Mouse (Mus musculus): ENCODE measurements around the gene Irf4. TPM values are rescaled to one million over a fixed set of nuclear protein-coding genes. Genes with fewer than 3 reads are reported as not detected.

Gene Irf4
- polyA plus RNA-seq, 1 experiment = 0.01 TPM

DNA sequence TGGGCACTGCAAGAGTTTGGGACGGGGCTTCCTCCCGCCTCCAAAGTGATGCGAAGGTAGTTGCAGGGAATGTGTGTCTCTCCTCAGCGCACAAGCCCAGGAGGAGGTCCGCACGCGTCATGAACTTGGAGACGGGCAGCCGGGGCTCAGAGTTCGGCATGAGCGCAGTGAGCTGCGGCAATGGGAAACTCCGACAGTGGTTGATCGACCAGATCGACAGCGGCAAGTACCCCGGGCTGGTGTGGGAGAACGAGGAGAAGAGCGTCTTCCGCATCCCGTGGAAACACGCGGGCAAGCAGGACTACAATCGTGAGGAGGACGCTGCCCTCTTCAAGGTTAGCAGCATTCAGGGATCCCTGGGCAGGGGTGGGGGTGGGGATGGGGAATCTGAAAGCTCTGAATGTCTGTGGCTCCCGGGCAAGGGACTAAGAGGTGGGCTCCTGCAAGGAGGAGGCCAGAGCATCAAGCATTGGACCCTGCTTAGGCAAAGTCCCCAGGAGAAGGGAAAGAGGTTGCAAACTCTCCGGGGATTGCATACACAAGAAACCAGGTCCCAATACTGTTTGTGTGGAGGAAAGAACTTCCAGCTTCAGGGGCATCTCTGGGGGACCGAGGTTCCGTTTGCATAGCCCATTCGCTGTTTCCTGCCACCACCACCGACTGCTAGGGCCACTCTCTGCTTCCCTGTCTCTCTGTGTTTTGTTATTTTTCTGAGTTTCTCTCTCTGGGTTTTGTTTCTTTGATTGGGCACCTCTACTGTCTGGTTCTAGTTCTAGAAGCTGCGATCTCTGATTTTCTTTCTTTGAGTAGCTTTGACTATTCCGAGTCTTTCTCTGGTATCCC is 1.7 kb downstream of the Irf4 start:
- H3K36me3 ChIP-seq (ENCODE audit: control insufficient read depth, insufficient read depth) = no peaks in the 10 kb centered on the region
- H3ac ChIP-seq (ENCODE audit: control insufficient read depth, insufficient read length) = no peak overlapping the region
- H3K4me2 ChIP-seq (ENCODE audit: low read depth) = no peak overlapping the region
- TF ChIP-seq USF1 (IDR thresholded peaks at IDR 0.05; ENCODE audit: low read depth) (no peak), POLR2AphosphoS2 (IDR thresholded peaks at IDR 0.05; ENCODE audit: insufficient read length, low read depth) (no peak)
- no peaks in the 10 kb centered on the region for H3K79me2 ChIP-seq (ENCODE audit: control insufficient read depth, insufficient read depth)
- no peak overlapping the region for H3K4me3 ChIP-seq
- H3K27me3 ChIP-seq (ENCODE audit: control insufficient read depth, insufficient read depth, insufficient read length) = peaks cover 40% of the 10 kb centered on the region

DNA sequence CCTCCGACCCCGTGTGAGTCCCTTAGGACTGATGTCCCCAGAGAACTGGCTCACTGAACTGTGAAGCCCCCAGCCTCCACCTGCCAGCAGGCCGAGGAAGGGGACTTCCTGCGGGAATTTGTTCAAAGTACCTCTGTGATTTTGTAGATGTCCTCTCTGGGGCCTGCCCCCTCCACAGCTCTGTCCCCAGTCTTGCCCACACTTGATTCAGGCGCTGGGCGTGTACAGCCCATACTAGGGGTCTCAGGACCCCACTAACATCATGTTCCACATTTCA is 2.2 kb downstream of the Irf4 start:
- Histone ChIP-seq H3K4me3 (no peak overlapping the region), H3ac (ENCODE audit: control insufficient read depth, insufficient read length) (no peak overlapping the region), H3K79me2 (ENCODE audit: control insufficient read depth, insufficient read depth) (no peaks in the 10 kb centered on the region), H3K4me2 (ENCODE audit: low read depth) (no peak overlapping the region), H3K27me3 (ENCODE audit: control insufficient read depth, insufficient read depth, insufficient read length) (peaks cover 40% of the 10 kb centered on the region), H3K36me3 (ENCODE audit: control insufficient read depth, insufficient read depth) (no peaks in the 10 kb centered on the region)
- no peak for TF ChIP-seq POLR2AphosphoS2 (IDR thresholded peaks at IDR 0.05; ENCODE audit: insufficient read length, low read depth)
- TF ChIP-seq MAX (IDR thresholded peaks at IDR 0.05; ENCODE audit: low read depth) = no peak
- no peak for TF ChIP-seq CEBPB (IDR thresholded peaks at IDR 0.05; ENCODE audit: insufficient read depth, poor library complexity, severe bottlenecking)
- no peak for TF ChIP-seq TCF12 (IDR thresholded peaks at IDR 0.05; ENCODE audit: insufficient read depth, poor library complexity, severe bottlenecking)
- TF ChIP-seq MYOG (IDR thresholded peaks at IDR 0.05; ENCODE audit: control insufficient read depth in 1 of 3, insufficient read depth in 1 of 3, insufficient read length in 2 of 3, low read depth in 2 of 3) = no peak
- no peak for TF ChIP-seq TCF3 (IDR thresholded peaks at IDR 0.05; ENCODE audit: insufficient read length, low read depth)
- no peak for TF ChIP-seq REST (IDR thresholded peaks at IDR 0.05; ENCODE audit: insufficient read depth, insufficient read length)
- no peak for TF ChIP-seq E2F4 (IDR thresholded peaks at IDR 0.05; ENCODE audit: insufficient read depth)
- TF ChIP-seq POLR2A (IDR thresholded peaks at IDR 0.05; ENCODE audit: insufficient read length, low read depth) = no peak
- TF ChIP-seq USF1 (IDR thresholded peaks at IDR 0.05; ENCODE audit: low read depth) = no peak
- no peak for TF ChIP-seq MYOD1 (IDR thresholded peaks at IDR 0.05; ENCODE audit: control insufficient read depth in 1 of 3, insufficient read length in 2 of 3, low read depth in 2 of 3)
- TF ChIP-seq SRF (IDR thresholded peaks at IDR 0.05; ENCODE audit: control insufficient read depth, insufficient read length, low read depth) = no peak

DNA sequence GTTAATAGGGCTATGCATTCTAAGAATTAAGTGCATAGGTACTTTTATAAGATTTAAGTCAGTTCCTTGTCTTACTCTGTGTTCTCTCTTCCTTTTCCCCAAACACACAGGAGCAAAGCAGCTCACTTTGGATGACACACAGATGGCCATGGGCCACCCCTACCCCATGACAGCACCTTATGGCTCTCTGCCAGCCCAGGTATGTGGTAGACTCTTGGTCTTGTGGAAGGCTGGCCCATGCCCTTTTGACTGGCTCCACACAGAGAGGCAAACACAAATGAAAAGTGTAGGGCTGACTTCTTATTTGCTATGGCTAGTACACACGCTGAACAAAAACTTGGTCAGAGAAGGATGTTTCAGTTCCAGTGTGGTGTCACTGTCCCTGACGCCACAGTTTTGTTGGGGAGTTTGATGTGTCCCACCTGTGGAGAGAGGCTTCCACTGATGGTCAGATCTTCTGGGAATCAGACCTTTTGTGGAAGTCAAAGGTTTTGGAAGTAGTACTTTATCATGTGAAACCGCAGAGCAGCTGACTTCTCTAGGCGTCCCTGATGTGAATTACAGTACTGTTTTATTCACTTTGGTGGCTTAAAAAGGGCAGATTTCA is 3.7 kb downstream of the Irf4 start:
- no peaks in the 10 kb centered on the region for H3K36me3 ChIP-seq (ENCODE audit: control insufficient read depth, insufficient read depth)
- no peak overlapping the region for H3K4me3 ChIP-seq
- H3ac ChIP-seq (ENCODE audit: control insufficient read depth, insufficient read length) = no peak overlapping the region
- H3K4me2 ChIP-seq (ENCODE audit: low read depth) = no peak overlapping the region
- TF ChIP-seq POLR2AphosphoS2 (IDR thresholded peaks at IDR 0.05; ENCODE audit: insufficient read length, low read depth) (no peak), TCF3 (IDR thresholded peaks at IDR 0.05; ENCODE audit: insufficient read length, low read depth) (no peak), POLR2A (IDR thresholded peaks at IDR 0.05; ENCODE audit: insufficient read length, low read depth) (no peak), MYOD1 (IDR thresholded peaks at IDR 0.05; ENCODE audit: control insufficient read depth in 1 of 3, insufficient read length in 2 of 3, low read depth in 2 of 3) (no peak), REST (IDR thresholded peaks at IDR 0.05; ENCODE audit: insufficient read depth, insufficient read length) (no peak), MYOG (IDR thresholded peaks at IDR 0.05; ENCODE audit: control insufficient read depth in 1 of 3, insufficient read depth in 1 of 3, insufficient read length in 2 of 3, low read depth in 2 of 3) (no peak), E2F4 (IDR thresholded peaks at IDR 0.05; ENCODE audit: insufficient read depth) (no peak), CEBPB (IDR thresholded peaks at IDR 0.05; ENCODE audit: insufficient read depth, poor library complexity, severe bottlenecking) (no peak), SRF (IDR thresholded peaks at IDR 0.05; ENCODE audit: control insufficient read depth, insufficient read length, low read depth) (no peak)
- H3K27me3 ChIP-seq (ENCODE audit: control insufficient read depth, insufficient read depth, insufficient read length) = peaks cover 48% of the 10 kb centered on the region
- no peaks in the 10 kb centered on the region for H3K79me2 ChIP-seq (ENCODE audit: control insufficient read depth, insufficient read depth)

DNA sequence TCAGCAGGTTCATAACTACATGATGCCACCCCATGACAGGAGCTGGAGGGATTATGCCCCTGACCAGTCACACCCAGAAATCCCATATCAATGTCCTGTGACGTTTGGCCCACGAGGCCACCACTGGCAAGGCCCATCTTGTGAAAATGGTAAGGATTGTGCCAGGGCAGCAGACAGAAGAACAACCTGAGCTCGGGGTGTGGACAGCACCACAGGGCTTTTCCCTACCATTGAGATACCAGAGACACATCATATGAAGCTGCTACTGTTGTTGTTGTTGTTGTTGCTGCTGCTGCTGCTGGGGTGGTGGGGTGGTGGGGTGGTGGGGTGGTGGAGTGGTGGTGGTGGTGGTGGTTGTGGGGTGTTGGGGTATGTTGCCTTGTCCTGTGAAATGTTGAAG is 4.4 kb downstream of the Irf4 start:
- H3ac ChIP-seq (ENCODE audit: control insufficient read depth, insufficient read length) = no peak overlapping the region
- no peak for TF ChIP-seq USF1 (IDR thresholded peaks at IDR 0.05; ENCODE audit: low read depth)
- TF ChIP-seq POLR2AphosphoS2 (IDR thresholded peaks at IDR 0.05; ENCODE audit: insufficient read length, low read depth) = no peak
- TF ChIP-seq MAX (IDR thresholded peaks at IDR 0.05; ENCODE audit: low read depth) = no peak
- TF ChIP-seq SRF (IDR thresholded peaks at IDR 0.05; ENCODE audit: control insufficient read depth, insufficient read length, low read depth) = no peak
- TF ChIP-seq E2F4 (IDR thresholded peaks at IDR 0.05; ENCODE audit: insufficient read depth) = no peak
- H3K27me3 ChIP-seq (ENCODE audit: control insufficient read depth, insufficient read depth, insufficient read length) = peaks cover 45% of the 10 kb centered on the region
- no peaks in the 10 kb centered on the region for H3K36me3 ChIP-seq (ENCODE audit: control insufficient read depth, insufficient read depth)
- H3K79me2 ChIP-seq (ENCODE audit: control insufficient read depth, insufficient read depth) = no peaks in the 10 kb centered on the region
- no peak overlapping the region for H3K4me2 ChIP-seq (ENCODE audit: low read depth)
- no peak overlapping the region for H3K4me3 ChIP-seq

DNA sequence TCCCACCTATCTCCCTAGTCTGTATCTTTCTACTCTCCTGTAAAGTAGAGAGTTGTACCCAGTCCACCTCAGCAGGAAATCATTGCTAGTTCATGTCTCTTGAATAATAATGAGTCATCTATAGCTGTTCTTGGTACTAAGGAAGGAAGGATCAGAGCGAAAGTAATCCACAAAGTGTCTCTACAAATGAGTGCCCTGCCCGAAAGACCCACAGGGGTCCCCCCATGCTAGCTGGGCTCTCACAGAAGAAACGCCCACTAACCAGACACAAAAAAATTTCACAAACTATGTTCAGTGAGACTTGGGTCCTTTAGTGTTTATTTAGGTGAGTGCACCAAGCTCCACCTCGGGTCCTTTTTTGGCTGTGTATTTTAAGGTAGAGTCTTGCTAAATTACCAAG is 5.0 kb downstream of the Irf4 start:
- Histone ChIP-seq H3K36me3 (ENCODE audit: control insufficient read depth, insufficient read depth) (no peaks in the 10 kb centered on the region), H3K27me3 (ENCODE audit: control insufficient read depth, insufficient read depth, insufficient read length) (peaks cover 38% of the 10 kb centered on the region), H3K4me2 (ENCODE audit: low read depth) (no peak overlapping the region), H3K4me3 (no peak overlapping the region), H3ac (ENCODE audit: control insufficient read depth, insufficient read length) (no peak overlapping the region), H3K79me2 (ENCODE audit: control insufficient read depth, insufficient read depth) (no peaks in the 10 kb centered on the region)
- TF ChIP-seq TCF3 (IDR thresholded peaks at IDR 0.05; ENCODE audit: insufficient read length, low read depth) (no peak), SRF (IDR thresholded peaks at IDR 0.05; ENCODE audit: control insufficient read depth, insufficient read length, low read depth) (no peak), TCF12 (IDR thresholded peaks at IDR 0.05; ENCODE audit: insufficient read depth, poor library complexity, severe bottlenecking) (no peak), POLR2AphosphoS2 (IDR thresholded peaks at IDR 0.05; ENCODE audit: insufficient read length, low read depth) (no peak), USF1 (IDR thresholded peaks at IDR 0.05; ENCODE audit: low read depth) (no peak), E2F4 (IDR thresholded peaks at IDR 0.05; ENCODE audit: insufficient read depth) (no peak), CEBPB (IDR thresholded peaks at IDR 0.05; ENCODE audit: insufficient read depth, poor library complexity, severe bottlenecking) (no peak), MAX (IDR thresholded peaks at IDR 0.05; ENCODE audit: low read depth) (no peak), REST (IDR thresholded peaks at IDR 0.05; ENCODE audit: insufficient read depth, insufficient read length) (no peak), MYOG (IDR thresholded peaks at IDR 0.05; ENCODE audit: control insufficient read depth in 1 of 3, insufficient read depth in 1 of 3, insufficient read length in 2 of 3, low read depth in 2 of 3) (no peak), MYOD1 (IDR thresholded peaks at IDR 0.05; ENCODE audit: control insufficient read depth in 1 of 3, insufficient read length in 2 of 3, low read depth in 2 of 3) (no peak), POLR2A (IDR thresholded peaks at IDR 0.05; ENCODE audit: insufficient read length, low read depth) (no peak)
